Mouse (Mus musculus): ENCODE measurements around the gene Poldip2.

Poldip2 gene

GRCm38 (mm10) chr11:78512025-78512957 is at the start of gene Poldip2, which contains the start of gene Tmem199:
TSS of gene Poldip2 (plus strand) at chr11:78512193.
TSS of gene Tmem199 (minus strand) at chr11:78512172.
- peak; percentile 84 for DNase-seq (ENCODE audit: low spot score)

- DNase-seq (ENCODE audit: low spot score): no peak
Measured at GRCm38 (mm10) chr11:78462669-78463068, 49.3 kb upstream of the Poldip2 start.

- no peak for DNase-seq (ENCODE audit: low spot score)
Measured at GRCm38 (mm10) chr11:78463286-78464036, 48.5 kb upstream of the Poldip2 start.

- DNase-seq (ENCODE audit: low spot score): no peak
Measured at GRCm38 (mm10) chr11:78465116-78465515, 46.9 kb upstream of the Poldip2 start.

GRCm38 (mm10) chr11:78465568-78466180 is 46.3 kb upstream of the Poldip2 start, which contains the start of gene Slc46a1:
TSS of gene Slc46a1 (plus strand) at chr11:78465697.
- peak; percentile 86 for DNase-seq (ENCODE audit: low spot score)

- no peak for DNase-seq (ENCODE audit: low spot score)
Measured at GRCm38 (mm10) chr11:78466242-78466912, 45.6 kb upstream of the Poldip2 start.

GRCm38 (mm10) chr11:78467515-78467914 is 44.5 kb upstream of the Poldip2 start:
- no peak for DNase-seq (ENCODE audit: low spot score)

GRCm38 (mm10) chr11:78467932-78468331 is 44.1 kb upstream of the Poldip2 start:
- DNase-seq (ENCODE audit: low spot score): no peak

- DNase-seq (ENCODE audit: low spot score): no peak
Measured at GRCm38 (mm10) chr11:78471326-78472103, 40.5 kb upstream of the Poldip2 start.

GRCm38 (mm10) chr11:78475289-78475688 is 36.7 kb upstream of the Poldip2 start:
- no peak for DNase-seq (ENCODE audit: low spot score)

- DNase-seq (ENCODE audit: low spot score): no peak
Measured at GRCm38 (mm10) chr11:78483639-78484038, 28.4 kb upstream of the Poldip2 start.

- no peak for DNase-seq (ENCODE audit: low spot score)
Measured at GRCm38 (mm10) chr11:78488168-78488567, 23.8 kb upstream of the Poldip2 start.

- peak; percentile 42 for DNase-seq (ENCODE audit: low spot score)
Measured at GRCm38 (mm10) chr11:78490781-78491241, 21.2 kb upstream of the Poldip2 start.

GRCm38 (mm10) chr11:78495904-78496303 is 16.1 kb upstream of the Poldip2 start:
- no peak for DNase-seq (ENCODE audit: low spot score)

GRCm38 (mm10) chr11:78497071-78497541 is 14.9 kb upstream of the Poldip2 start:
- no peak for DNase-seq (ENCODE audit: low spot score)

- peak; percentile 83 for DNase-seq (ENCODE audit: low spot score)
Measured at GRCm38 (mm10) chr11:78497544-78498522, 14.2 kb upstream of the Poldip2 start, which contains the start of gene Sarm1. TSS of gene Sarm1 (minus strand) at chr11:78497754.

- DNase-seq (ENCODE audit: low spot score): no peak
Measured at GRCm38 (mm10) chr11:78499004-78499403, 13.0 kb upstream of the Poldip2 start, which contains the start of gene Vtn. TSS of gene Vtn (plus strand) at chr11:78499091.

- no peak for DNase-seq (ENCODE audit: low spot score)
Measured at GRCm38 (mm10) chr11:78499543-78499942, 12.4 kb upstream of the Poldip2 start.

- no peak for DNase-seq (ENCODE audit: low spot score)
Measured at GRCm38 (mm10) chr11:78500623-78501202, 11.3 kb upstream of the Poldip2 start.

Measured in ovary, adult 18-20 months (tissue).